ENCODE assay signal across 18 mouse cellular contexts in genomic region chr14:76724395-76724794, GRCm38 (mm10).
DNase-seq lines count a peak whose midpoint lies in the region; ATAC-seq and TF ChIP-seq lines count a peak whose summit lies in the region.
"Had no signal": no experiment of that assay in that cellular context is flagged by ENCODE, and none has a peak within 500 bp of the region (broad histone marks: within the 10 kb centered on the region; RNA-seq: fewer than 3 reads in every experiment).

No protein-coding gene starts in this region.

- H3K27ac ChIP-seq in hindbrain, embryonic 16.5 days (ENCODE audit: low read depth, low read length), result no peak overlapping the region
- no peak overlapping the region for H3K27ac ChIP-seq in hindbrain, embryonic 10.5 days
- no peak overlapping the region for H3K27ac ChIP-seq in midbrain, postnatal 0 days (ENCODE audit: low read depth, low read length)
- no peak overlapping the region for H3K27ac ChIP-seq in midbrain, embryonic 14.5 days (replicated peaks; ENCODE audit: low read depth, low read length)
- H3K27ac ChIP-seq: embryonic facial prominence, embryonic 12.5 days; forebrain, embryonic 12.5 days; hindbrain, embryonic 15.5 days had no signal

- no peaks in the 10 kb centered on the region for H3K4me1 ChIP-seq in hindbrain, embryonic 16.5 days (ENCODE audit: control insufficient read depth, insufficient read depth, low read depth, low read length)
- peaks cover 10% of the 10 kb centered on the region for H3K4me1 ChIP-seq in hindbrain, embryonic 10.5 days (replicated peaks)
- no peaks in the 10 kb centered on the region for H3K4me1 ChIP-seq in midbrain, postnatal 0 days (ENCODE audit: insufficient read depth, low read length)
- H3K4me1 ChIP-seq in midbrain, embryonic 14.5 days (ENCODE audit: control insufficient read depth, insufficient read depth, low read length), result 0 out of 2 replicates have a peak, but pooled peaks cover 5% of the 10 kb centered on the region
- H3K4me1 ChIP-seq: embryonic facial prominence, embryonic 12.5 days; forebrain, embryonic 12.5 days; hindbrain, embryonic 15.5 days had no signal

- no peaks in the 10 kb centered on the region for H3K27me3 ChIP-seq in hindbrain, embryonic 16.5 days (replicated peaks; ENCODE audit: control insufficient read depth, insufficient read depth, low read length)
- H3K27me3 ChIP-seq in hindbrain, embryonic 10.5 days (ENCODE audit: insufficient read depth, poor library complexity, severe bottlenecking), result no peaks in the 10 kb centered on the region
- H3K27me3 ChIP-seq in midbrain, postnatal 0 days (ENCODE audit: insufficient read depth, low read length), result no peaks in the 10 kb centered on the region
- no peaks in the 10 kb centered on the region for H3K27me3 ChIP-seq in midbrain, embryonic 14.5 days (ENCODE audit: control insufficient read depth, insufficient read depth, low read length)
- H3K27me3 ChIP-seq: embryonic facial prominence, embryonic 12.5 days; forebrain, embryonic 12.5 days; hindbrain, embryonic 15.5 days had no signal

- H3K4me2 ChIP-seq in hindbrain, embryonic 16.5 days (ENCODE audit: low read length), result no peak overlapping the region
- no peak overlapping the region for H3K4me2 ChIP-seq in midbrain, postnatal 0 days (ENCODE audit: low read depth, low read length, poor library complexity, severe bottlenecking)
- no peak overlapping the region for H3K4me2 ChIP-seq in midbrain, embryonic 14.5 days (ENCODE audit: low read length)
- H3K4me2 ChIP-seq: embryonic facial prominence, embryonic 12.5 days; forebrain, embryonic 12.5 days; hindbrain, embryonic 15.5 days had no signal

- H3K4me3 ChIP-seq in hindbrain, embryonic 16.5 days (ENCODE audit: low read length), result no peak overlapping the region
- no peak overlapping the region for H3K4me3 ChIP-seq in hindbrain, embryonic 10.5 days
- H3K4me3 ChIP-seq in midbrain, postnatal 0 days (ENCODE audit: low read depth, low read length), result no peak overlapping the region
- H3K4me3 ChIP-seq in midbrain, embryonic 14.5 days (replicated peaks; ENCODE audit: low read depth, low read length), result no peak overlapping the region
- H3K4me3 ChIP-seq: embryonic facial prominence, embryonic 12.5 days; forebrain, embryonic 12.5 days; hindbrain, embryonic 15.5 days had no signal

- DNase-seq in frontal cortex, postnatal 36 days (ENCODE audit: low spot score in 2 of 2), result no peak
- DNase-seq in hindbrain, embryonic 10.5 days (ENCODE audit: low spot score), result no peak
- DNase-seq in layer of hippocampus, adult 9-11 months, result peak; percentile 51
- no peak for DNase-seq in layer of hippocampus, adult 9-10 months (ENCODE audit: low spot score)
- DNase-seq in midbrain, postnatal 0 days (ENCODE audit: low spot score), result peak; percentile 36
- DNase-seq in midbrain, embryonic 14.5 days, result no peak
- DNase-seq: adrenal gland, postnatal 10 days; cerebellum, adult 11-12 months; cerebellum, adult 9-10 months; cerebellum, postnatal 25 days; forebrain, postnatal 0 days; gastrocnemius, postnatal 14 days; heart, postnatal 10 days had no signal

- 79% methylated on average over 8 of the region's 8 CpGs for WGBS in hindbrain, embryonic 16.5 days
- 84% methylated on average over 8 of the region's 8 CpGs for WGBS in hindbrain, embryonic 10.5 days
- WGBS in midbrain, postnatal 0 days, result 78% methylated on average over 8 of the region's 8 CpGs
- WGBS in midbrain, embryonic 14.5 days, result 82% methylated on average over 8 of the region's 8 CpGs

- TF ChIP-seq CTCF in midbrain, postnatal 0 days (IDR thresholded peaks at IDR 0.05), result no peak

- no peaks in the 10 kb centered on the region for H3K9me3 ChIP-seq in hindbrain, embryonic 16.5 days (ENCODE audit: control insufficient read depth, low read length)
- H3K9me3 ChIP-seq in hindbrain, embryonic 10.5 days, result 0 out of 2 replicates have a peak, but pooled peaks cover 2% of the 10 kb centered on the region
- H3K9me3 ChIP-seq in midbrain, postnatal 0 days (ENCODE audit: low read length), result no peaks in the 10 kb centered on the region
- H3K9me3 ChIP-seq in midbrain, embryonic 14.5 days (ENCODE audit: control insufficient read depth, low read length), result no peaks in the 10 kb centered on the region
- H3K9me3 ChIP-seq: embryonic facial prominence, embryonic 12.5 days; forebrain, embryonic 12.5 days; hindbrain, embryonic 15.5 days had no signal

- H3K36me3 ChIP-seq in hindbrain, embryonic 16.5 days (ENCODE audit: control insufficient read depth, insufficient read depth, low read length), result no peaks in the 10 kb centered on the region
- no peaks in the 10 kb centered on the region for H3K36me3 ChIP-seq in hindbrain, embryonic 10.5 days
- no peaks in the 10 kb centered on the region for H3K36me3 ChIP-seq in midbrain, postnatal 0 days (ENCODE audit: insufficient read depth, low read length)
- H3K36me3 ChIP-seq in midbrain, embryonic 14.5 days (ENCODE audit: control insufficient read depth, insufficient read depth, low read length), result no peaks in the 10 kb centered on the region
- H3K36me3 ChIP-seq: embryonic facial prominence, embryonic 12.5 days; forebrain, embryonic 12.5 days; hindbrain, embryonic 15.5 days had no signal

- H3K9ac ChIP-seq in hindbrain, embryonic 16.5 days (ENCODE audit: low read depth, low read length), result no peak overlapping the region
- no peak overlapping the region for H3K9ac ChIP-seq in midbrain, postnatal 0 days (replicated peaks; ENCODE audit: low read length, poor library complexity, severe bottlenecking)
- H3K9ac ChIP-seq in midbrain, embryonic 14.5 days (replicated peaks; ENCODE audit: low read length), result no peak overlapping the region
- H3K9ac ChIP-seq: embryonic facial prominence, embryonic 12.5 days; forebrain, embryonic 12.5 days; forebrain, postnatal 0 days; hindbrain, embryonic 15.5 days had no signal

- peak; percentile 34; the same call in 1 of the 2 replicates for ATAC-seq in frontal cortex, adult (ENCODE audit: low TSS enrichment)
- ATAC-seq in hindbrain, embryonic 16.5 days, result peak; percentile 50
- no peak for ATAC-seq in midbrain, postnatal 0 days (ENCODE audit: low FRiP score)
- no peak for ATAC-seq in midbrain, embryonic 14.5 days (ENCODE audit: low FRiP score, low TSS enrichment)
- ATAC-seq: forebrain, postnatal 0 days had no signal

Comparison
In these comparisons a context has a peak if more than half of its experiments do, and no peak if none do; other contexts are left out.
1. DNase-seq: peak in layer of hippocampus, adult 9-11 months (single experiment) and midbrain, postnatal 0 days (single experiment); none in frontal cortex, postnatal 36 days (0 of 2), hindbrain, embryonic 10.5 days (single experiment), layer of hippocampus, adult 9-10 months (single experiment) and midbrain, embryonic 14.5 days (single experiment).
2. ATAC-seq: peak in frontal cortex, adult (single experiment) and hindbrain, embryonic 16.5 days (single experiment); none in midbrain, postnatal 0 days (single experiment) and midbrain, embryonic 14.5 days (single experiment).